In genomic region chr5:20582995-20583435, GRCm38 (mm10) we compare ENCODE assay signal across 10 mouse cellular contexts.
DNase-seq lines count a peak whose midpoint lies in the region.
"Had no signal": no experiment of that assay in that cellular context is flagged by ENCODE, and none has a peak within 500 bp of the region (broad histone marks: within the 10 kb centered on the region; RNA-seq: fewer than 3 reads in every experiment).

No protein-coding gene starts in this region.

- DNase-seq in embryo, embryonic 11 days, result peak; percentile 7
- DNase-seq in embryo, embryonic 9.5 days (ENCODE audit: extremely low spot score), result no peak
- peak; percentile 33 for DNase-seq in left cerebral cortex, adult 11 months (ENCODE audit: low spot score)
- DNase-seq in left cerebral cortex, postnatal 4 days, result no peak
- DNase-seq in left cerebral cortex, postnatal 14 days (ENCODE audit: low spot score in 2 of 2), result peak; percentile 25 to 52
- DNase-seq in retina, postnatal 1 day, result peak; percentile 43
- no peak for DNase-seq in kidney, postnatal 10 days
- DNase-seq in adipocyte (ENCODE audit: low spot score), result no peak
- DNase-seq: B cell, adult 2 months; lung, embryonic 14.5 days had no signal

- intact Hi-C loops in left cerebral cortex, postnatal 4 days (cut with DNase I), result no loop called here
- intact Hi-C loops in left cerebral cortex, postnatal 14 days (cut with DNase I), result no loop called here

Comparison
In these comparisons a context has a peak if more than half of its experiments do, and no peak if none do; other contexts are left out.
1. DNase-seq: peak in embryo, embryonic 11 days (single experiment), left cerebral cortex, adult 11 months (single experiment), left cerebral cortex, postnatal 14 days (2 of 2) and retina, postnatal 1 day (single experiment); none in embryo, embryonic 9.5 days (single experiment), left cerebral cortex, postnatal 4 days (single experiment), kidney, postnatal 10 days (single experiment) and adipocyte (single experiment).